Mouse (Mus musculus) G1E (cell line): ENCODE measurements around the gene Fscn1. TPM values are rescaled to one million over a fixed set of nuclear protein-coding genes. Genes with fewer than 3 reads are reported as not detected.

Experiments
- ATAC-seq: 2 replicates; pipeline ENCODE4 v1.8.0; 2016; ENCODE audit warnings: mild to moderate bottlenecking; ENCODE audit not compliant: insufficient number of reproducible peaks, poor library complexity, low FRiP score, severe bottlenecking; ENCODE audit errors: extremely low read depth
- DNase-seq: peaks from one replicate; pipeline ENCODE4 v3.0.0; 2012; ENCODE audit warnings: low spot score
- H3K27me3 ChIP-seq: 2 replicates; pipeline ENCODE4 v1.6.1; 2012; ENCODE audit warnings: mild to moderate bottlenecking, low read length, inconsistent platforms; ENCODE audit not compliant: insufficient read depth
- H3K36me3 ChIP-seq: replicated peaks from 2 replicates; pipeline ENCODE3; 2012; ENCODE audit warnings: mild to moderate bottlenecking, inconsistent platforms
- H3K4me1 ChIP-seq: 2 replicates; pipeline ENCODE4 v1.6.1; 2012; ENCODE audit warnings: low read depth, low read length, inconsistent platforms, mixed read lengths; ENCODE audit not compliant: insufficient read depth
- H3K4me3 ChIP-seq: 2 replicates; pipeline ENCODE4 v1.5.1; 2012; ENCODE audit warnings: low read depth, mild to moderate bottlenecking, inconsistent platforms, low read length, moderate library complexity, mixed read lengths
- H3K9me3 ChIP-seq: replicated peaks from 2 replicates; pipeline ENCODE4 v1.6.1; 2012; ENCODE audit warnings: inconsistent platforms
- CTCF ChIP-seq: IDR thresholded peaks from 2 replicates; pipeline ENCODE4 v1.5.1; 2012; ENCODE audit warnings: low read depth, low read length, inconsistent platforms, mixed read lengths
- GATA1 ChIP-seq: IDR thresholded peaks from 2 replicates; pipeline ENCODE4 v1.6.1; 2012; ENCODE audit warnings: borderline replicate concordance, low read length, inconsistent platforms, mixed read lengths
- GATA2 ChIP-seq: IDR thresholded peaks from 2 replicates; pipeline ENCODE4 v1.6.1; 2012; ENCODE audit warnings: low read depth, low read length, inconsistent platforms, borderline replicate concordance
- POLR2AphosphoS5 ChIP-seq: IDR thresholded peaks from 2 replicates; pipeline ENCODE4 v1.6.1; 2012; ENCODE audit warnings: low read depth, low read length, inconsistent platforms; ENCODE audit not compliant: insufficient replicate concordance
- TAL1 ChIP-seq: conservative IDR thresholded peaks from 2 replicates; pipeline ENCODE4 v1.6.1; 2012; ENCODE audit warnings: low read depth, low read length, inconsistent platforms, mixed read lengths
- polyA plus RNA-seq: library from polyadenylated mRNA; stranded (reverse); fragments of >175 nt; gene quantifications from 2 replicates; pipeline ENCODE4 v1.2.3, GENCODE M21; 2012
- total RNA-seq, 2 experiments: library from RNA; stranded (forward) in 1 of 2; stranded (reverse) in 1 of 2; fragments of 200-1000 nt in 1 of 2; fragments of >200 nt in 1 of 2; fragmentation: Nextera tagmentation in 1 of 2; gene quantifications; 2 replicates each; pipeline ENCODE4 v1.2.3; 2014 to 2017

The Fscn1 gene
- total and polyA plus RNA-seq, 3 experiments = not detected

GRCm38 (mm10) chr5:142926204-142926939 is 33.8 kb upstream of the Fscn1 start:
- H3K27me3 ChIP-seq = no peaks in the 10 kb centered on the region
- H3K4me3 ChIP-seq = peak overlapping the region; percentile 61; the same call in 1 of the 2 replicates
- H3K36me3 ChIP-seq = peaks cover 3% of the 10 kb centered on the region
- TF ChIP-seq GATA2 = no peak
- peak; percentile 64 for ATAC-seq
- no peaks in the 10 kb centered on the region; the same call in 1 of the 2 replicates for H3K9me3 ChIP-seq
- H3K4me1 ChIP-seq = peaks cover 88% of the 10 kb centered on the region
- peak; percentile 87 for DNase-seq

- H3K4me1 ChIP-seq = peaks cover 88% of the 10 kb centered on the region
- no peak for ATAC-seq
Measured at GRCm38 (mm10) chr5:142926940-142927228, 33.3 kb upstream of the Fscn1 start.

GRCm38 (mm10) chr5:142927341-142927930 is 32.7 kb upstream of the Fscn1 start:
- ATAC-seq = no peak
- Histone ChIP-seq H3K27me3 (no peaks in the 10 kb centered on the region), H3K4me1 (peaks cover 88% of the 10 kb centered on the region), H3K4me3 (peak overlapping the region; percentile 7), H3K9me3 (no peaks in the 10 kb centered on the region; the same call in 1 of the 2 replicates), H3K36me3 (peaks cover 3% of the 10 kb centered on the region)
- DNase-seq = no peak
- TF ChIP-seq GATA2 (no peak), TAL1 (no peak), POLR2AphosphoS5 (no peak), GATA1 (no peak), CTCF (no peak)

More at GRCm38 (mm10) chr5:142926940-142927228, 33.3 kb upstream of the Fscn1 start:
- Histone ChIP-seq H3K27me3 (no peaks in the 10 kb centered on the region), H3K4me3 (peak overlapping the region; percentile 61; the same call in 1 of the 2 replicates), H3K9me3 (no peaks in the 10 kb centered on the region; the same call in 1 of the 2 replicates), H3K36me3 (peaks cover 3% of the 10 kb centered on the region)
- no peak for TF ChIP-seq POLR2AphosphoS5
- no peak for TF ChIP-seq TAL1
- TF ChIP-seq GATA1 = no peak
- TF ChIP-seq GATA2 = no peak
- no peak for TF ChIP-seq CTCF
- no peak for DNase-seq

- no peak for ATAC-seq
Measured at GRCm38 (mm10) chr5:142928749-142929399, 31.3 kb upstream of the Fscn1 start.

GRCm38 (mm10) chr5:142929400-142929752 is 30.8 kb upstream of the Fscn1 start:
- H3K9me3 ChIP-seq = no peaks in the 10 kb centered on the region; the same call in 1 of the 2 replicates
- peaks cover 3% of the 10 kb centered on the region for H3K36me3 ChIP-seq
- H3K27me3 ChIP-seq = no peaks in the 10 kb centered on the region
- no peak for ATAC-seq
- peak overlapping the region; percentile 70 for H3K4me3 ChIP-seq
- H3K4me1 ChIP-seq = peaks cover 81% of the 10 kb centered on the region
- DNase-seq = no peak
- TF ChIP-seq CTCF = no peak
- TF ChIP-seq GATA1 = no peak
- TF ChIP-seq TAL1 = no peak
- TF ChIP-seq GATA2 = no peak

More at GRCm38 (mm10) chr5:142928749-142929399, 31.3 kb upstream of the Fscn1 start:
- Histone ChIP-seq H3K36me3 (peaks cover 3% of the 10 kb centered on the region), H3K9me3 (no peaks in the 10 kb centered on the region; the same call in 1 of the 2 replicates), H3K4me1 (peaks cover 84% of the 10 kb centered on the region), H3K4me3 (peak overlapping the region; percentile 70), H3K27me3 (no peaks in the 10 kb centered on the region)
- no peak for TF ChIP-seq GATA2
- no peak for TF ChIP-seq POLR2AphosphoS5
- no peak for TF ChIP-seq GATA1
- no peak for TF ChIP-seq TAL1
- TF ChIP-seq CTCF = no peak
- DNase-seq = no peak

- no peak for ATAC-seq
- TF ChIP-seq TAL1 (no peak), POLR2AphosphoS5 (no peak), CTCF (no peak), GATA2 (no peak)
- Histone ChIP-seq H3K9me3 (no peaks in the 10 kb centered on the region; the same call in 1 of the 2 replicates), H3K36me3 (peaks cover 3% of the 10 kb centered on the region), H3K4me1 (peaks cover 73% of the 10 kb centered on the region), H3K4me3 (peak overlapping the region; percentile 64), H3K27me3 (no peaks in the 10 kb centered on the region)
- DNase-seq = no peak
Measured at GRCm38 (mm10) chr5:142931241-142931745, 28.9 kb upstream of the Fscn1 start.
